Mouse (Mus musculus): ENCODE results near the gene Isx. TPM values are rescaled to one million over a fixed set of nuclear protein-coding genes. Genes with fewer than 3 reads are reported as not detected.

The Isx gene
- total RNA-seq (2021): under 1 TPM; 0.28 to 0.36 TPM
- long read RNA-seq, experiment 1: 0 reads
- long read RNA-seq, experiment 2: 0 reads

DNA sequence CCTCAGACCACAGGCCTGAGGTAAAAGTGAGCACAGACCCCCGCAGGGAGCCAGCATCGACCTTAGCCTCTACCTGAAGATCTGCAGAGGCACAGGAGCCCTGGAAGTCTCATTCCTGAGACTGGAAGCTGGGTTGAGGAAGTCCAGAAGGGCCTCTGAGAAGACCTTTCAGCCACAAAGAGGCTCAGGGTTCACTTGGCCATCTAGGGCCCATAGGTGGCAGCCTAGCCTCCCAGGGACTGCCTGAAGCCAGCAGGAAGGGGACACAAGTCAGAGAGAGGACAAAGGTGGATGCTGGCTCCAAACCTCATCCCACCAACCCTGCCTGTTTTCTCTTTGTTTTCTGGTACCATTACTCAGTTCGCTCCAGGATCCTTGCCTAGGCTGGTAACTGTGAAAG, at the start of gene Isx:
Gene Isx (plus strand): TSS at position 234 of the 400 bp plus-strand sequence.
- DNase-seq (ENCODE audit: low spot score in 2 of 2): no peak

GRCm38 (mm10) chr8:74827689-74828088, 45.3 kb upstream of the Isx start:
- DNase-seq (ENCODE audit: low spot score in 2 of 2): no peak

GRCm38 (mm10) chr8:74831322-74831721, 41.7 kb upstream of the Isx start:
- DNase-seq (ENCODE audit: low spot score in 2 of 2): no peak

- DNase-seq (ENCODE audit: low spot score in 2 of 2): no peak
Observed at GRCm38 (mm10) chr8:74834246-74834645, 38.7 kb upstream of the Isx start.

DNA sequence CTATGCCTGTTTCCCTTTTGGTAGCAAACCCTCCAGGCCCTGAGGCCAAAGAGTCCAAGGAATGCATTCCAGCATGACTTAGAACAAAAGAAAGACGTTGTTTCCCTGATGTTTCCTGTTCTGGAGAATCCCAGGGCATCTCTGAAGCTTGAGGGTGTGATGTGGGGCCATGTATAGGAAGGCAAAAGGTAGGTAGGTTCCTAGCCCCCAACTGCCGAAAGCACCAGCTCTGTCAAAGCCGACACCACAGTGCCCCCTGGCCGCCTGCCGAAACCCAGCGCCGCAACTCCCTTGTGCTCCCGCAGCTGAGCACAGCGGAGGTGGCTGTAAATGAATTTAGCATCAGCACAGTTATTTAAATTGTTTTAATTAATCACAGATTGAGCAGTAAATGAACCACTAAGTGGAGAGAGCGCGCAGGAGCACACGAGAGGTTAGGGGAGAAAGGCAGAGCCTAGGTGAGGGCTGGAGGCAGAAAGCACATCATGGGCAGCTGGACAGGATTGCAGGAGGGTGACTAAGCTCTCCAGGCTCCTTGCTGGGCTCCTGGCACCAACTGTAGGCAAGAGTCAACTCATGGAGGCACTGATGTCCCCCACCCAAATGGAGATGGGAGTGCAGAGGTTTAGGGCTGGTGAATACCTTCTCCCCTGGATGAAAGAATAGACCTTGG, 25.5 kb upstream of the Isx start:
- DNase-seq (ENCODE audit: low spot score in 2 of 2): no peak

GRCm38 (mm10) chr8:74848707-74849106, 24.3 kb upstream of the Isx start:
- DNase-seq (ENCODE audit: low spot score in 2 of 2): no peak

GRCm38 (mm10) chr8:74850971-74851370, 22.0 kb upstream of the Isx start:
- DNase-seq (ENCODE audit: low spot score in 2 of 2): no peak

GRCm38 (mm10) chr8:74851837-74852236, 21.1 kb upstream of the Isx start:
- no peak for DNase-seq (ENCODE audit: low spot score in 2 of 2)

GRCm38 (mm10) chr8:74853488-74853887, 19.5 kb upstream of the Isx start:
- no peak for DNase-seq (ENCODE audit: low spot score in 2 of 2)

DNA sequence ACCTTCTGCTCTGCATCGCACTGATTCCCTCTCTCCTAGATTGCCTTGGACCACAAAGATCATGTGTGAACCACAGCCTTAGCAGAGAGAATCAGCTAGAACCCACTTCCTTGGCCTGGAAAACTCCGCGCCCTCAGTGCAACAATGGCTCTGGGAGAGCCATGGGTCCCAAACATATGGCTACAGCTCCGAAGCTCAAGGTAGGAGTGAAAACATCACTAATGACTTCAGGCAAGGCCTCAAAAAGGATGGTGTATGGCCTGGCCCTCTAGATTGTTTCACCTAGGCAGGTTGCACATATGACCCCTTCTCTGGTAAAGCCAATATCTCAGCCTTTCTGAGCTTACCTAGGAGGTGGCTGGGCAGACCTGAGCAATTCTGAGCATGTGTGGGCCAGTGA, 18.2 kb upstream of the Isx start:
- DNase-seq (ENCODE audit: low spot score in 2 of 2): no peak

- DNase-seq (ENCODE audit: low spot score in 2 of 2): no peak
Observed at GRCm38 (mm10) chr8:74855341-74855740, 17.6 kb upstream of the Isx start.

- DNase-seq (ENCODE audit: low spot score in 2 of 2): no peak
Observed at GRCm38 (mm10) chr8:74859241-74859640, 13.7 kb upstream of the Isx start.

- DNase-seq (ENCODE audit: low spot score in 2 of 2): no peak
Observed at GRCm38 (mm10) chr8:74860449-74860848, 12.5 kb upstream of the Isx start.

- no peak for DNase-seq (ENCODE audit: low spot score in 2 of 2)
Observed at GRCm38 (mm10) chr8:74862598-74862997, 10.4 kb upstream of the Isx start.

GRCm38 (mm10) chr8:74870346-74870949, 2.5 kb upstream of the Isx start:
- no peak for DNase-seq (ENCODE audit: low spot score in 2 of 2)

GRCm38 (mm10) chr8:74871686-74872085, 1.3 kb upstream of the Isx start:
- DNase-seq (ENCODE audit: low spot score in 2 of 2): no peak

- DNase-seq (ENCODE audit: low spot score in 2 of 2): no peak
Observed at GRCm38 (mm10) chr8:74872151-74872823, 686 bp upstream of the Isx start.

DNA sequence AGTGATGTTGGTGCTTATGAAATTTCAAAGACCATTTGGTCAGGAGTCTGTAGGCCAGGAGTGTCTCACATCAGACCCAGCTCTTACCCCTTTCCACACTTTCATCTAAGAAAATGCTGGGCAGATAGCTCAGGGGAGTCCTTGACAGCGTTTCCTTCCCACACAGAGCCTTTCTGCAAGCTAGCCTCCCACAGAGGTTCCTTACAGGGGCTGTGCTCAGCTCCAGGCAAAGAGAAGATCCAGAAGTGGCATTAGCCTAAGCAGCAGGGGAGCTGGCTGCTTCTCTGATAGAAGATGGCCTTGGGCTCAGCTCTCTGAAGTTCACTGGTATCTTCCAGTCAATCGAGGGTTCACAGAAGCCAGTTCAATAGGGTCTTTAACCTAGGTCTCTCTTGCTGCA, 1.6 kb downstream of the Isx start:
- no peak for DNase-seq (ENCODE audit: low spot score in 2 of 2)

DNA sequence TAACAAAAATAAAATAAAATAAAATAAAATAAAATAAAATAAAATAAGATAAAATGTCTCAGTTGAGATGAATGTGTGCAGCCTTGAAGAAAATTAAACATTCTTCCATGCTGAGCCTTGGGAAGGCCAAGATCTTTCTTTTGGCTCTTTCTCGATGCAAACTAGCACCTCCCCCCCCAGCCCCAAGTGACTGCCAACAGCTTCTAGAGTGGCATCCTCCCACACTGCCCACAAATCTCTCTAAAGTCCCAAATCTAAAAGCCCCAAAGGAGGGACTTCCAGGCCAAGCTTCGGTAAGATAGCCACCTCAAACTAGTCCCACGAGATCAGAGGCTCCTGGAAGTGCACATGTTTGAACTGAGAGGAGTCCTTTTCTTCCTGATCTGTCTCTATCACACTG, 5.7 kb downstream of the Isx start:
- DNase-seq (ENCODE audit: low spot score in 2 of 2): no peak

DNA sequence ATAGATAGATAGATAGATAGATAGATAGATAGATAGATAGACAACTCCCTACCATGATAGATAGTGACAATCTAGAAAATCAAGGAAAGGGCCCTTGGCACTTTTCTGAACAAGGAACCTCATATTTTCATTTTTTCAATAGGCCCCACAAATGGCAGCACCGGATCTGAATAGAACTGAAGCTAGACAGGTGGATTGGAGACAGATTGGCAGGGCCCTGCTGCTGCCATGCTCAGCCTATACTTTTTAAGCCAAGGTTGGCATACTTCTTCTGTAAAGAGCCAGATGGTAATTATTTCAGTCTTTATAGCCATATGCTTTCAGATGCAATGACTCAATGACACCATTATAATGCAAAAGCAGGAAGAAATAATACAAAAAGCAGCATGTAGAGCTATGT, 15.8 kb downstream of the Isx start:
- DNase-seq (ENCODE audit: low spot score in 2 of 2): no peak

- no peak for DNase-seq (ENCODE audit: low spot score in 2 of 2)
Observed at GRCm38 (mm10) chr8:74891030-74891429, 18.1 kb downstream of the Isx start.

GRCm38 (mm10) chr8:74896302-74896701, 23.3 kb downstream of the Isx start:
- no peak for DNase-seq (ENCODE audit: low spot score in 2 of 2)

DNA sequence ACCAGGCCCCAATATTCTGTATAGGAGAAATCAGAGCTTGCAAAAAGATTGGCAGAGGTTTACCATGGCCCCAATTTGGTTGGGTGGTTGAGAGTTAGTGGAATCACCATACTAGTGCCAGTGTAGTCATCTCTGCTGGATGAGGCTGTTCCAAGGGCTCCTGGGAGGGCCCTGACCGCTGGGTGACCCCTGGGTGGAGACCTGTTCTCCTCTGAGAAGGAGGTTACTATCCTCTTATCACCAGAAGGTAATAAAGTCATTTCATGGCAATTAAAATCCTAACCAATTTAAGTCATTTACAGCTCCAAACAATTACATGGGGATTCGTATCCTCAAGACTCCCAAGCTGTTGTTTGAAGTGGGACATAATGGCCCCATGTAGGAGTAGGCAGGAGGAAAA, 24.3 kb downstream of the Isx start:
- DNase-seq (ENCODE audit: low spot score in 2 of 2): no peak

Measured in adrenal gland, postnatal 4 days (tissue).